10 mouse cellular contexts compared by ENCODE assay signal in the genomic region with DNA sequence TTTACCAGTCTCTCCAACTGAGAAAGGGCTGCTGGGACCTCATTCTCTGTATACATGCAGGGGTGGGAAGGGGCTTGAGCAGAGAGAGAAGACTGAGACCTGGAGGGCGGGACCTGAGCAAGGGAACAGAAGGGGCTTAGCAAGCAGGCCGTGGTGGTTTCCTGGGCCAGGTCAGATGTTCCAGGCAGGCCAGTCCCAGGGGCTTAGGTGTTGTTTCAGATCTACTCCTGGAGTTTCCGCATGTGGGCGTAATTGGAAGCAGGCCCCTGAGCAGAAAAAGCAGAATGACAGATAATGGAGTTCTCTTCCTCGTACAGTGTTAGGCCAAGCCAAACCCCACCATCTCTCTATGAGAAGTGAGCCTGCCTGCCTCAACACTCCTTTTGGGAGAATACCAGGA. TPM values are rescaled to one million over a fixed set of nuclear protein-coding genes. Genes with fewer than 3 reads are reported as not detected.
DNase-seq lines count a peak whose midpoint lies in the region; ATAC-seq and TF ChIP-seq lines count a peak whose summit lies in the region.
"Had no signal": no experiment of that assay in that cellular context is flagged by ENCODE, and none has a peak within 500 bp of the region (broad histone marks: within the 10 kb centered on the region; RNA-seq: fewer than 3 reads in every experiment).

No protein-coding gene starts in this region.

- no peaks in the 10 kb centered on the region for H3K79me2 ChIP-seq in CH12.LX (replicated peaks; ENCODE audit: control insufficient read depth, extremely low read depth, insufficient read depth, poor library complexity, severe bottlenecking)

- DNase-seq in heart, adult 8-10 months (ENCODE audit: low spot score) = no peak
- peak; percentile 55 for DNase-seq in CH12.LX (ENCODE audit: extremely low read depth)
- peak; percentile 43 for DNase-seq in embryonic facial prominence, embryonic 10.5 days (ENCODE audit: low spot score)
- peak; percentile 13 for DNase-seq in hindbrain, embryonic 14.5 days (ENCODE audit: low spot score)
- no peak for DNase-seq in cerebellum, adult 11-12 months
- DNase-seq in right cerebral cortex, postnatal 36 days (ENCODE audit: low spot score in 2 of 2) = no peak
- DNase-seq: adrenal gland, postnatal 14 days; lung, adult 18-20 months had no signal

- TF ChIP-seq EP300 in CH12.LX (IDR thresholded peaks at IDR 0.05; ENCODE audit: low read length) = peak; percentile 84

- no peaks in the 10 kb centered on the region for H3K36me3 ChIP-seq in heart, embryonic 13.5 days
- peaks cover 0 to 6% of the 10 kb centered on the region in 2 experiments for H3K36me3 ChIP-seq in CH12.LX (replicated peaks in 1 of 2; ENCODE audit: control insufficient read depth in 1 of 2, insufficient read depth in 1 of 2, low read length in 1 of 2)
- H3K36me3 ChIP-seq in embryonic facial prominence, embryonic 10.5 days (replicated peaks) = no peaks in the 10 kb centered on the region
- no peaks in the 10 kb centered on the region for H3K36me3 ChIP-seq in hindbrain, embryonic 14.5 days (replicated peaks; ENCODE audit: control insufficient read depth, insufficient read depth)

- H3K4me1 ChIP-seq in heart, embryonic 13.5 days = peaks cover 39% of the 10 kb centered on the region
- H3K4me1 ChIP-seq in CH12.LX (ENCODE audit: control insufficient read depth in 1 of 2, insufficient read depth in 2 of 2) = peaks cover 33 to 73% of the 10 kb centered on the region in 2 experiments
- peaks cover 35% of the 10 kb centered on the region for H3K4me1 ChIP-seq in embryonic facial prominence, embryonic 10.5 days
- H3K4me1 ChIP-seq in hindbrain, embryonic 14.5 days (replicated peaks; ENCODE audit: control insufficient read depth, insufficient read depth, low read length) = peaks cover 12% of the 10 kb centered on the region; the same call in 1 of the 2 replicates

- 0 out of 2 replicates have a peak, but pooled peaks cover 3% of the 10 kb centered on the region for H3K9me3 ChIP-seq in heart, embryonic 13.5 days
- H3K9me3 ChIP-seq in CH12.LX (replicated peaks; ENCODE audit: low read length) = peaks cover 2% of the 10 kb centered on the region
- H3K9me3 ChIP-seq in embryonic facial prominence, embryonic 10.5 days = no peaks in the 10 kb centered on the region
- H3K9me3 ChIP-seq in hindbrain, embryonic 14.5 days (ENCODE audit: control insufficient read depth, low read length) = no peaks in the 10 kb centered on the region

- WGBS in heart, embryonic 13.5 days = 42% methylated on average over 5 of the region's 5 CpGs
- WGBS in embryonic facial prominence, embryonic 10.5 days = 28% methylated on average over 5 of the region's 5 CpGs
- 66% methylated on average over 5 of the region's 5 CpGs for WGBS in hindbrain, embryonic 14.5 days

- H3K27ac ChIP-seq in heart, embryonic 13.5 days (replicated peaks) = peak overlapping the region; percentile 73
- no peak overlapping the region for H3K27ac ChIP-seq in CH12.LX (ENCODE audit: insufficient read depth, low read depth)
- peak overlapping the region; percentile 76 for H3K27ac ChIP-seq in embryonic facial prominence, embryonic 10.5 days (replicated peaks)
- H3K27ac ChIP-seq in hindbrain, embryonic 14.5 days = no peak overlapping the region

- H3K27me3 ChIP-seq in heart, embryonic 13.5 days (replicated peaks) = peaks cover 8% of the 10 kb centered on the region; the same call in 1 of the 2 replicates
- no peaks in the 10 kb centered on the region for H3K27me3 ChIP-seq in CH12.LX (replicated peaks)
- peaks cover 20% of the 10 kb centered on the region for H3K27me3 ChIP-seq in embryonic facial prominence, embryonic 10.5 days (replicated peaks; ENCODE audit: low read depth, poor library complexity, severe bottlenecking)
- peaks cover 3% of the 10 kb centered on the region; the same call in 1 of the 2 replicates for H3K27me3 ChIP-seq in hindbrain, embryonic 14.5 days (ENCODE audit: control insufficient read depth, insufficient read depth, low read length)

- ATAC-seq in heart, embryonic 13.5 days (ENCODE audit: extremely low read depth, insufficient number of reproducible peaks, low FRiP score, low TSS enrichment) = no peak
- ATAC-seq in hindbrain, embryonic 14.5 days (ENCODE audit: low FRiP score) = no peak

- peak overlapping the region; percentile 20 for H3K4me2 ChIP-seq in heart, embryonic 13.5 days
- H3K4me2 ChIP-seq in CH12.LX (ENCODE audit: insufficient read depth, low read depth, poor library complexity, severe bottlenecking) = peak overlapping the region; percentile 34; the same call in 1 of the 2 replicates
- H3K4me2 ChIP-seq in hindbrain, embryonic 14.5 days (replicated peaks) = 0 out of 2 replicates have a peak overlapping the region, but pooled peaks have one; percentile 7

- in situ Hi-C loops in CH12.LX (cut with MboI; ENCODE audit: low pct_ligation_motif_present, low pct_unique_long_range_greater_than_20kb, low sequenced_read_pairs) = loop anchor here (5.0 kb wide), 1 partner anchor 62 kb away; the partner anchor contains the start of gene Wdr38

- H3K9ac ChIP-seq in heart, embryonic 13.5 days = peak overlapping the region; percentile 51; the same call in 1 of the 2 replicates
- no peak overlapping the region for H3K9ac ChIP-seq in CH12.LX (ENCODE audit: insufficient read depth, low read depth)
- no peak overlapping the region for H3K9ac ChIP-seq in hindbrain, embryonic 14.5 days

- no peak for TF ChIP-seq CTCF in CH12.LX (conservative IDR thresholded peaks at IDR 0.05 in 1 of 2, IDR thresholded peaks at IDR 0.05 in 1 of 2; ENCODE audit: low read depth in 2 of 2, low read length in 2 of 2)

- dilution Hi-C loops in CH12.LX (cut with MboI; ENCODE audit: extremely low pct_ligation_motif_present, extremely low pct_unique_long_range_greater_than_20kb, low sequenced_read_pairs) = no loop called here

- no peak for TF ChIP-seq RAD21 in CH12.LX (IDR thresholded peaks at IDR 0.05; ENCODE audit: low read depth, low read length)

- no peak for TF ChIP-seq POLR2A in CH12.LX (IDR thresholded peaks at IDR 0.05; ENCODE audit: low read depth, low read length)

- H3K4me3 ChIP-seq in heart, embryonic 13.5 days = no peak overlapping the region
- H3K4me3 ChIP-seq in CH12.LX (replicated peaks in 1 of 3; ENCODE audit: low read depth in 2 of 3, low read length in 2 of 3, poor library complexity in 1 of 3) = peak overlapping the region in 1 of 3 experiments; percentile 17
- no peak overlapping the region; the same call in 1 of the 2 replicates for H3K4me3 ChIP-seq in embryonic facial prominence, embryonic 10.5 days
- H3K4me3 ChIP-seq in hindbrain, embryonic 14.5 days (replicated peaks; ENCODE audit: low read length) = no peak overlapping the region

TF ChIP-seq in CH12.LX, 34 proteins besides CTCF, POLR2A, EP300 and RAD21:
- TF ChIP-seq ETS1 (conservative IDR thresholded peaks at IDR 0.05; ENCODE audit: low read depth, low read length) (peak; percentile 58), NELFE (IDR thresholded peaks at IDR 0.05; ENCODE audit: low read depth, low read length) (no peak), POLR2AphosphoS2 (IDR thresholded peaks at IDR 0.05; ENCODE audit: low read depth, low read length) (no peak), TCF12 (IDR thresholded peaks at IDR 0.05; ENCODE audit: low read depth, low read length) (peak; percentile 52), MEF2A (IDR thresholded peaks at IDR 0.05; ENCODE audit: borderline replicate concordance, low read depth, low read length) (peak; percentile 48; the same call in 1 of the 2 replicates), IRF4 (IDR thresholded peaks at IDR 0.05; ENCODE audit: low read depth, low read length) (peak; percentile 69; the same call in 1 of the 2 replicates), PAX5 (IDR thresholded peaks at IDR 0.05; ENCODE audit: low read length) (no peak), ZNF384 (IDR thresholded peaks at IDR 0.05; ENCODE audit: low read depth, low read length) (no peak), CHD1 (IDR thresholded peaks at IDR 0.05; ENCODE audit: low read depth, low read length) (no peak), RCOR1 (conservative IDR thresholded peaks at IDR 0.05; ENCODE audit: low read depth, low read length) (0 out of 2 replicates have a peak, but pooled peaks have one; percentile 25), UBTF (IDR thresholded peaks at IDR 0.05; ENCODE audit: low read depth, low read length) (no peak), BHLHE40 (IDR thresholded peaks at IDR 0.05; ENCODE audit: low read depth, low read length) (no peak)
TF ChIP-seq in CH12.LX: peak in this region for 5.

RNA-seq across cellular contexts. Expression of gene Olfml2a, which starts 3.2 kb away (rescaled TPM):
- 5.0 and 5.1 TPM in 2 replicates for polyA plus RNA-seq in heart, embryonic 13.5 days (2015; fragmentation: Nextera tagmentation; extraction: Ambion mirVana)
- total RNA-seq in heart, adult 8-10 months (2022) = 1 to 10 TPM; 3.2 to 3.9 (median 3.6) TPM
- total RNA-seq in CH12.LX (2012; rRNA removed) (3.9 and 4.3 TPM in 2 replicates), CH12.LX (2014; rRNA removed) (4.7 and 5.5 TPM in 2 replicates)
- 8.4 and 8.5 TPM in 2 replicates for polyA plus RNA-seq in CH12.LX (2012; ENCODE audit: insufficient read length, low read depth)
- 1.3 and 1.9 TPM in 2 replicates for polyA plus RNA-seq in embryonic facial prominence, embryonic 10.5 days (2016; fragmentation: Nextera tagmentation; extraction: Ambion mirVana)
- polyA plus RNA-seq in hindbrain, embryonic 14.5 days (2014; fragmentation: Nextera tagmentation; extraction: Ambion mirVana) = 4.6 and 5.6 TPM in 2 replicates
- total RNA-seq: megakaryocyte-erythroid progenitor cell, adult 5-6 weeks had no signal

RNA-seq across cellular contexts. Expression of gene Nr6a1, which starts 7.4 kb away (rescaled TPM):
- polyA plus RNA-seq in heart, embryonic 13.5 days (2015; fragmentation: Nextera tagmentation; extraction: Ambion mirVana) = 0.87 and 1.2 TPM in 2 replicates
- total RNA-seq in heart, adult 8-10 months (2022) = 1 to 10 TPM; 1.2 to 2.2 (median 1.9) TPM
- total RNA-seq in CH12.LX (2012; rRNA removed) (5.8 and 6.1 TPM in 2 replicates), CH12.LX (2014; rRNA removed) (5.0 and 5.6 TPM in 2 replicates)
- polyA plus RNA-seq in CH12.LX (2012; ENCODE audit: insufficient read length, low read depth) = 6.1 and 6.2 TPM in 2 replicates
- polyA plus RNA-seq in embryonic facial prominence, embryonic 10.5 days (2016; fragmentation: Nextera tagmentation; extraction: Ambion mirVana) = 4.9 and 8.5 TPM in 2 replicates
- 3.8 and 4.0 TPM in 2 replicates for polyA plus RNA-seq in hindbrain, embryonic 14.5 days (2014; fragmentation: Nextera tagmentation; extraction: Ambion mirVana)

Comparison
In these comparisons a context has a peak if more than half of its experiments do, and no peak if none do; other contexts are left out.
1. H3K27ac ChIP-seq: peak in heart, embryonic 13.5 days (single experiment) and embryonic facial prominence, embryonic 10.5 days (single experiment); none in CH12.LX (single experiment) and hindbrain, embryonic 14.5 days (single experiment).
2. DNase-seq: peak in CH12.LX (single experiment), embryonic facial prominence, embryonic 10.5 days (single experiment) and hindbrain, embryonic 14.5 days (single experiment); none in heart, adult 8-10 months (single experiment), cerebellum, adult 11-12 months (single experiment) and right cerebral cortex, postnatal 36 days (0 of 2).
3. Peak in every context shown above with its lines, with median percentiles within 50 percentile points of each other: H3K4me2 ChIP-seq.